Mouse (Mus musculus) hindbrain, embryonic 12.5 days (tissue): ENCODE measurements at regions not wholly inside any gene's neighbourhood (a gene's known extent, or its start where the extent isn't known, plus 50 kb on each side); places are given as distances from the start of the nearest gene placed in this dataset.

ENCODE experiments used
- ATAC-seq: fragments of 200-750 bp; cut with Nextera tagmentation; 2 replicates; pipeline ENCODE4 v1.8.0; 2017; ENCODE audit warnings: moderate TSS enrichment; ENCODE audit not compliant: low FRiP score
- H3K27ac ChIP-seq: fragments of 300-500 bp; sonication (generic); 2 replicates; pipeline ENCODE4 v1.5.1; 2016; ENCODE audit warnings: mild to moderate bottlenecking
- H3K27me3 ChIP-seq: fragments of 300-500 bp; sonication (generic); 2 replicates; pipeline ENCODE4 v1.6.1; 2016; ENCODE audit warnings: mild to moderate bottlenecking
- H3K36me3 ChIP-seq: fragments of 300-500 bp; sonication (generic); 2 replicates; pipeline ENCODE4 v1.6.1; 2016; ENCODE audit warnings: mild to moderate bottlenecking
- H3K4me1 ChIP-seq: fragments of 300-500 bp; sonication (generic); 2 replicates; pipeline ENCODE4 v1.6.1; 2016
- H3K4me2 ChIP-seq: fragments of 300-500 bp; sonication (generic); replicated peaks from 2 replicates; pipeline ENCODE4 v1.6.1; 2016; ENCODE audit warnings: mild to moderate bottlenecking
- H3K4me3 ChIP-seq: fragments of 300-500 bp; sonication (generic); 2 replicates; pipeline ENCODE4 v1.5.1; 2016; ENCODE audit warnings: mild to moderate bottlenecking
- H3K9ac ChIP-seq: fragments of 300-500 bp; sonication (generic); 2 replicates; pipeline ENCODE4 v1.6.1; 2016; ENCODE audit warnings: mild to moderate bottlenecking, moderate library complexity
- H3K9me3 ChIP-seq: fragments of 300-500 bp; sonication (generic); replicated peaks from 2 replicates; pipeline ENCODE4 v1.6.1; 2016; ENCODE audit warnings: mild to moderate bottlenecking
- WGBS: fragments of 180-500 bp; shearing (Covaris S2); methylation state at CpG from one replicate; pipeline ENCODE4 v1.1.7; 2016; 5-methylcytosine and 5-hydroxymethylcytosine counted together

DNA sequence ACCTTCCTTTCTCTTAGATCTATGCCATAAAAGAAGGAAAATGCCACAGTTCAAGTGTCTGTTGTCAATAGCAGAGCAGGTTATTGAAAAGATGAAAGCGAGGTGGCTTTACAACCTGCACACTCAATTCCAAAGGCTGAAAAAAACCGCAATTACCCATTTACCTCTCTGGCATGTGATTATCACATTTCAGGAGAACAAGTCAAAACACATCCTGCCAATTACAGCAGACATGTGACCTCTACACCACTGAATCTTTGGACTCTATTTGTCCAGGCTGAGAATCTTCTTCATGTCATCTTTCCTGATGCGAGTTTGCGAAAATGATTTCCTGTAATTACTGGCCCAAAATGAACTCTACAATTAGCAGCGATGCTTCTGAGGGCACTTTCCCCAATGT is 338.8 kb downstream of the Eipr1 start:
- H3K4me3 ChIP-seq, result no peak overlapping the region
- H3K9me3 ChIP-seq, result no peaks in the 10 kb centered on the region
- WGBS, result 85% methylated on average over 5 of the region's 5 CpGs
- no peaks in the 10 kb centered on the region for H3K27me3 ChIP-seq
- H3K4me2 ChIP-seq, result no peak overlapping the region
- H3K9ac ChIP-seq, result no peak overlapping the region
- H3K4me1 ChIP-seq, result peaks cover 8% of the 10 kb centered on the region
- no peak for ATAC-seq
- H3K36me3 ChIP-seq, result no peaks in the 10 kb centered on the region
- H3K27ac ChIP-seq, result no peak overlapping the region

DNA sequence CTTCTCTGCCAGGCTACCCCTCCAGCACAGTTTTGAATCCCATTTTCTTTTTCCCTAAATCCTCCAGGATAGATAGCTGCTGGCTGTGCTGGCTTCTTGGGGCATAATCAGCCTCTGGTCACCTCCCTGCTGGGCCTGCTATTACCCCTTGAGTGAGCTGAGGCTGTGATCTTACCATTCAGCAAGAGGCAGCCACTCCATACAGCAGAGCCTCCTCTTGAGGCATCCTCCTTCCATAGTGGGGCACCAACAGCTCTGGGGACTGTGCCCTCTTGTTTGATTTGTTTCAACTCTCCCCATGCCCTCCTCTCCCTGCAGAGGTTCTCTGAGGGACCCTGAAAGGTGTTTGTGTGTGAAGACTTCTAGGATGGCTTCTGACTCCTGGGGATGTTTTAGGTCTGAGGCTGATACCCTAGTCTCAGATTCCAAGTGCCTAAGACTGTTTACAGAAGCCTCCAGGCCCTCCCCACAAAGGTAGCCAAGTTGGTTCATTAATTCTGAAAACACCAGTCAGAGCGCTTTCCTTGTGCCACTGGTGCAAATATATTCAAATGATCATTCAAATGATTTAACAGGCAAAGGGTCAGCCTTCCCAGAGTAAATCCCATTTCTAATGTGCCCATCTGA is 343.9 kb downstream of the Eipr1 start:
- no peak overlapping the region for H3K9ac ChIP-seq
- H3K36me3 ChIP-seq, result no peaks in the 10 kb centered on the region
- no peaks in the 10 kb centered on the region for H3K9me3 ChIP-seq
- H3K4me3 ChIP-seq, result no peak overlapping the region
- no peaks in the 10 kb centered on the region for H3K27me3 ChIP-seq
- WGBS, result 8% methylated on average over 1 of the region's 1 CpGs
- peak; percentile 28 for ATAC-seq
- H3K4me1 ChIP-seq, result peaks cover 30% of the 10 kb centered on the region
- peak overlapping the region; percentile 37; the same call in 1 of the 2 replicates for H3K4me2 ChIP-seq
- H3K27ac ChIP-seq, result peak overlapping the region; percentile 86

DNA sequence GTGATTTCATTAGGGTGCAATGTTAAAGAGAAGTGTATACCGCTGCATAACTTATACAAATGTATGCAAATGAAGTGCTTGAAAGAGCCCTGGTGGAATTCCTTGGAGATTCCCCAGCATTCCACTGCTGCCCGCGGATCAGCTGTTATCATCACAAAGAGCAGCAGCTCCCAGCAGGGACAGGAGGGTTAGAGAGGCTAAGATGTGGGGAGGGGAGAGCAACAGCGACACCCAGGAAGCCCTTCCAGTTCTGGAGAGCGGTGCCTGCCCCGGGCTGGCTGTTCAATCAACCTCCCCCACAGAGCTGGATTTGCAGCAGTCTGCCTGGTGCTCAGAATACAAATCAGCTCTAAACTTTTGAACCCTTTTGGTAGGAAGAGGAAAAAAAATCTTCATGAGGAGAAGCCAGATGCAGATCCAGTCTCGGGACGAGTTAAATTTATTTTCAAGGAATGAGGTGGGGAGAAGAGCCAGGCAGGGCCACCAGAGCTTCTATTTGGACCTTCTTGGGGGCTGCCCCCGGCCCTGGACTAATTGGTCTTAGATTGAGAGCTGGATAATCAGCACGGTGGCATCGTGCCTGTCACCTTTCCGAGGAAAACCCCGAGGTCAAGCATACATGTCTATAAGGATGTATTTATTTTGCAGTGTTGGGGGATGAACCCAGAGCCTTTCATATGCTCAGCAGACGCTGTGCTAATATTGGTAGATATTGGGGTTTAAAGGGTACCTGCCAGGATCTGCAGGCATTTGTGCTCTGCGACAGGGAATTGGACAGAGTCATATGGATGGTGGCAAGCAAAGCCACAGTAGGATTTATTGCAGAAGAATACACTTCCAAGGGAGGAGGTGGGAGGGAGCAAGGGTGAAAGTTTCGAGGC is 344.7 kb downstream of the Eipr1 start:
- peak overlapping the region; percentile 37 for H3K4me2 ChIP-seq
- ATAC-seq, result peak; percentile 96
- H3K9me3 ChIP-seq, result no peaks in the 10 kb centered on the region
- no peak overlapping the region for H3K4me3 ChIP-seq
- H3K36me3 ChIP-seq, result no peaks in the 10 kb centered on the region
- no peak overlapping the region for H3K9ac ChIP-seq
- 4% methylated on average over 16 of the region's 16 CpGs for WGBS
- H3K27ac ChIP-seq, result peak overlapping the region; percentile 86
- H3K27me3 ChIP-seq, result no peaks in the 10 kb centered on the region
- peaks cover 30% of the 10 kb centered on the region for H3K4me1 ChIP-seq

DNA sequence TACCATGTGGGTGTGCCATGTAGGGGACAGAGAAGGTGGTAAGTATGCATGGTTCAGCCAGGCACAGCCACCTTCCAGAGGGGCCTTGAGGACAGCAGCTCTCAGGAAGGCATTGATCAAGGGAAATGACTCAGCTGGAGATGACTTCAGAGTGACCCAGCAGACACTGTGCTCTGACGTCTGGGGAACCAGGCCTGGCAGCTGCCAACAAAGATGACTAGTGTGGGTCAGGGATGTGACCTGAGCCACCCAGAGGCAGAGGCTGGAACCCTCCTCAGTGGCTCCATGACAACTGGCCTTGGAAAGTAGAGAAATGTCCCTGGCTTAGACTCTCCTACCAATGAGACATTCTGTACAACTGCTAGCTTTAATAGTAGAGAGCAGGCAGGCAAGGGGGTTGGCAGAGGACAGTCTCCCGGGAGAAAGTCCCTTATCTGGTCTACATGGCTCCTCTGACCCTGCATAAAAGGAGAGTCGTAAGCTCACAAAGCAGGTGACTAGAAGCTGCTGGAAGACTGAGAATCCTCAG is 348.5 kb downstream of the Eipr1 start:
- H3K36me3 ChIP-seq, result no peaks in the 10 kb centered on the region
- 55% methylated on average over 3 of the region's 3 CpGs for WGBS
- H3K4me1 ChIP-seq, result peaks cover 25% of the 10 kb centered on the region

DNA sequence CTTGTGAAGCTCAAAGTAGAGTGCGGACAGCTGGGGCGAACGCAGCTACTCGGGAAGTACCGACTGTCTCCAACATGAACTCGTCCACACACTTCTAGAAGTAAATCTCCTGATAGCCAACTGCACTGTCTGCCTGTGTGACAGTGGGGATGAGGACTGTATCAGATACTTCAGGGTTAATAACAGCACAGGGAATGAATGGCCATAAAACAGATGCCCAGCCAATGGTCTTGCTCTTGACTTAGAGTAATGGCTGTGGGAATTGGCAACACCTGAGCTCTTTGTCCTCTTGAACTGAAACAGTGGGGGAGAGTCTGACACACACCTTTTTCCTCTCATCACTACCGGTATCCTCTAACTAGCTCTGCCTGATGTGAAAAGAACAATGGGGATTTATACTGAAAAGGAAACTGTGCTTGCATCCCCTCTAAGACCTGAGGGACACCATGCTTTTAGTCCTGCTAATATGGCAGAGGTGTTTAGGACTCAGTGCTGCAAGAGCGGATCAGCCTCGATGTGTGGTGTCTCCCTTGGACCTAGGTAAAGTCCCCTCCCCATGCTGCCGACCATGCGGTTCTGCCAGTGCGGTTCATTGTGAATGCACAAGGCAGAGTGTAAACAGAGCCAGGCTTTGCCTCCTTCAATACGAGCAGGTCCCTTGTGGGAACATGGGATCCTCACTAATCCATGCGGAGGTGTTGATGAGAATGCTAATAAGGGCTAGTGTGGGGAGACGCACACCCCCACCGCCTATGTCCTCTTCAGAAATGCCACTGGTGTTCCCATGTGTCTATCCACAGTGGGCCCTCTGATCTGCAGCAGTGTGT is 355.5 kb downstream of the Eipr1 start:
- H3K36me3 ChIP-seq, result no peaks in the 10 kb centered on the region
- peak overlapping the region; percentile 69 for H3K27ac ChIP-seq
- H3K9ac ChIP-seq, result no peak overlapping the region
- H3K4me2 ChIP-seq, result no peak overlapping the region
- no peak overlapping the region for H3K4me3 ChIP-seq
- WGBS, result 54% methylated on average over 16 of the region's 16 CpGs
- peak; percentile 75 for ATAC-seq
- H3K27me3 ChIP-seq, result no peaks in the 10 kb centered on the region
- no peaks in the 10 kb centered on the region for H3K9me3 ChIP-seq
- H3K4me1 ChIP-seq, result peaks cover 22% of the 10 kb centered on the region

More for the DNA sequence above, 348.5 kb downstream of the Eipr1 start:
- H3K9me3 ChIP-seq, result no peaks in the 10 kb centered on the region
- no peak overlapping the region for H3K9ac ChIP-seq
- no peaks in the 10 kb centered on the region for H3K27me3 ChIP-seq
- H3K27ac ChIP-seq, result no peak overlapping the region
- no peak overlapping the region for H3K4me2 ChIP-seq
- H3K4me3 ChIP-seq, result no peak overlapping the region
- ATAC-seq, result no peak

DNA sequence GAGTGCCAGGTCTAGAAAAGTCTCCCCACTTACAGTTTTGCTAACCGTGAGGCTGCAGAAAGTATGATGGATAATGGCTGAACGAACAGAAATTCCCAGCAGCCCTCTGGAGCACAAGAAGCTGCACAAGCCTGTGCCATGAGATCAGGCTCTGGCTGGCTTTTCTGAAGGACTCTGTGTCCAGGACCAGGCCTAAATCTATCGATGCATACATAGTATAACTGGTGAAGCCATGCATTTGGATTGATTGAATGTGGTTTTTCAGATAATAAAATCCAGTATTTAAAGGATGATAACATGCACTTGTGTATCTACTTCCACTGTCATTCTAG is 356.1 kb downstream of the Eipr1 start:
- no peaks in the 10 kb centered on the region for H3K27me3 ChIP-seq
- no peaks in the 10 kb centered on the region for H3K9me3 ChIP-seq
- no peak overlapping the region for H3K4me3 ChIP-seq
- no peaks in the 10 kb centered on the region for H3K36me3 ChIP-seq
- no peak overlapping the region for H3K9ac ChIP-seq
- ATAC-seq, result peak; percentile 70
- 67% methylated on average over 3 of the region's 3 CpGs for WGBS
- H3K27ac ChIP-seq, result peak overlapping the region; percentile 69
- peaks cover 22% of the 10 kb centered on the region for H3K4me1 ChIP-seq
- H3K4me2 ChIP-seq, result no peak overlapping the region

DNA sequence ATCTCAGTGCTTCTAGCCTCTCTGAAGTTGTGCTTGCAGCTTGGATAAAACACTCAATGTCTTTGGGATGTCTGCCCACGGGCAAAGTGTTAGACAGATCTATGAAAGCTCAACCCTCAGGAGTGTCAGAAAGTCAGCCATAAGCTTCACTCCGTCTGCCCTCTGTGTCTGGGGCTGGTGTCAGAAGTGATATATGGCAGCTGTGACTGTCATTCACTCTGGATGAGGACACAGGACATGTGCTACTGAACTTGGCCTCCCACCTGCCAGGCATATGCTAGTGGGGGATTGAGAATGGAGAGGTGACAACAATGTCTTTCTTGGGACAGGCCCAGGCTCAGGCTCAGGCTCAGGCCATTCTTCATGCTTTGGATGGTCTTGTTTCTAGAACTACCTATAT is 366.7 kb downstream of the Eipr1 start:
- no peaks in the 10 kb centered on the region for H3K27me3 ChIP-seq
- no peaks in the 10 kb centered on the region for H3K36me3 ChIP-seq
- H3K27ac ChIP-seq, result no peak overlapping the region
- no peaks in the 10 kb centered on the region for H3K9me3 ChIP-seq
- peaks cover 10% of the 10 kb centered on the region for H3K4me1 ChIP-seq
- H3K4me3 ChIP-seq, result no peak overlapping the region
- no peak overlapping the region for H3K4me2 ChIP-seq
- no peak overlapping the region for H3K9ac ChIP-seq
- 82% methylated on average over 2 of the region's 2 CpGs for WGBS
- ATAC-seq, result no peak

DNA sequence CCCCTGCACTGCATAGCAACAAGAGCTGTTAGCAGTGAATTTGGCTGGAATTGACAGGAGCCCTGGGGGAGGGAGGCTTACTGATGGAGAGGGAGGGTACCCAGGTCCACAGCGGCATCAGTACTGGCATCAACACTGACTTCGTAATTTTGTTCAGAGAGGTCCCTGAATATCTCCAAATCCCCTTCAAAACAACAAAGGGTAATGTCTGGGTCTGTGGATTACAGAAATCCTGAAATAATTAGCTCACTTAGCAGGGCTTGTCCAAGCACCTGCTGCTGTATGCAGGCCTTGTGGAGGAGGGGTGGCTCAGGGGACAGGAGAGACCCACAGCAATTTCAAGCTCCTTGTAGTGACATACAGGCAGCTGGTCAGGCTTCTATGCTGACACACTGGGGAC is 369.6 kb downstream of the Eipr1 start:
- no peak overlapping the region; the same call in 1 of the 2 replicates for H3K27ac ChIP-seq
- ATAC-seq, result peak; percentile 41; the same call in 1 of the 2 replicates
- 64% methylated on average over 2 of the region's 2 CpGs for WGBS

DNA sequence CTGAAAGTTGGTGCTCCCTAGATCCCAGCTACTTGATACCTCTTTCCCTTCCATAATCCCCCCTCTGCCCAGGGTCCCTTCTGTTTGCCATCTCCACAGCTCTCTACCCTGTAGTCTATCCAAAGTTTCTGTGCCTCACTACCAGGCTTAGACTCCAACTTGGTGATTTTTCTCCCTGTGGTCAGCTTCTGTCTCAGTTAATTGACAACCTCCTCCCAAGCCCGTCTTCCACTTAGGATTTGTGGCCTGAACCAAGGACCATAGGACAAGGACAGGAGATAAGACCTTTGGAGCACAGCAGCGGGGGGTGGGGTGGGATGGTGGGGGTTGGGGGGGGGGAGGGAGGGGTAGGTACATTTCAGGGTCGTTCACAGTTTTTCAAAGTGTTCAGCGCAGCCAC is 371.3 kb downstream of the Eipr1 start:
- Histone ChIP-seq H3K27ac (no peak overlapping the region), H3K36me3 (no peaks in the 10 kb centered on the region), H3K4me1 (peaks cover 10% of the 10 kb centered on the region), H3K9ac (no peak overlapping the region), H3K9me3 (no peaks in the 10 kb centered on the region), H3K4me2 (no peak overlapping the region), H3K4me3 (no peak overlapping the region), H3K27me3 (no peaks in the 10 kb centered on the region)
- ATAC-seq, result no peak
- 87% methylated on average over 4 of the region's 4 CpGs for WGBS

More for the DNA sequence above, 369.6 kb downstream of the Eipr1 start:
- Histone ChIP-seq H3K27me3 (no peaks in the 10 kb centered on the region), H3K9me3 (no peaks in the 10 kb centered on the region), H3K9ac (no peak overlapping the region), H3K4me2 (no peak overlapping the region), H3K36me3 (no peaks in the 10 kb centered on the region), H3K4me1 (peaks cover 10% of the 10 kb centered on the region), H3K4me3 (no peak overlapping the region)

DNA sequence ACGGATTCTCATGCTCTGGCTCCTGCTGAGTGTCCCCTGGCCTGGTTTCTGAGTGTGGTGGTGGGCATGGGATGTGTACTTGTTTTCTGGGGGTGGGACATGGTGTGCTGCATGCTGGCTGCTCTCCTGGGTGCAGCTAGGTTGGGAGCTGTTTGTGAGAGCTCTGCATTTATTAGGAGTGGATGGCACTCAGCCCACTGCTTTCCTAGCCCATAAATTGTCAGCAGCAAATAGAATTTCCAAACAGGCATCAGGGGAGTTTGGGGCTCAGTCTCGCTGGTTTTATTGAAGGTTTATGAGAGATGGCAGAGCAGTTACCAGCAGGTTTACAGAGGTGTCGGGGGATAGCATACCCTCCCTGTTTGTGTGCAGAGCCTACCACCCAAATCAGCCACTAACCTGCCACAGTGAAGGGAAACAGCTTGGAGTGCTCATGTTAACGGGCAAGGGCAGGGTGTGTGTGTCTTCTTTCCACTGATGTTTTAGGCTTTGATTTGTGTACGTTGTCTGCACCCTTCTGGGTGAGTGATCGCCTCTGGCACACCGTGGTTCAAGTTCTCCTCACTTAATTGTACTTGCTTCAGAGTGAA is 372.6 kb downstream of the Eipr1 start:
- Histone ChIP-seq H3K36me3 (no peaks in the 10 kb centered on the region), H3K4me3 (no peak overlapping the region), H3K27me3 (no peaks in the 10 kb centered on the region), H3K27ac (no peak overlapping the region; the same call in 1 of the 2 replicates), H3K4me2 (no peak overlapping the region), H3K4me1 (peaks cover 10% of the 10 kb centered on the region), H3K9me3 (no peaks in the 10 kb centered on the region), H3K9ac (no peak overlapping the region)
- WGBS, result 72% methylated on average over 7 of the region's 7 CpGs
- no peak for ATAC-seq

DNA sequence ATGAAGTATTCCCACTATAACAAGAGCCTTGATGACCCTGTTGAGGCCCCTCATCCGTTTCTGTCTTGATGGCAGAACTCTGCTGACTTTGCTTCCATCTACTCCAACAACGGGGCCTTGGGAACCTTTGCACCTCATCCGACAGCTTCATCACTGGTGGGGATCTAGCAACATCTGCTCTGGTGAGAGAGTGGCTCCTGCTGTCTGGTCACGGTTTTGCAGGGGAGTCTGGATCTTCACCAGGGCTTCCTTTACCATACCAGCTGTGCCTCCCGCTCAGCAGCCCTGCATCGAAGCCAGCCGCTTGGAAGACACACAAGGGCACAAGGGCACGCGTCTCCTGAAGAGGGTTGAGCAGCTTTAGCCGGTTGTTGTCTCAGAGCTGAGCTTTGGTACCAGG is 377.2 kb downstream of the Eipr1 start:
- H3K4me1 ChIP-seq, result no peaks in the 10 kb centered on the region; the same call in 1 of the 2 replicates
- no peaks in the 10 kb centered on the region for H3K27me3 ChIP-seq
- no peak for ATAC-seq
- H3K27ac ChIP-seq, result no peak overlapping the region
- no peaks in the 10 kb centered on the region for H3K36me3 ChIP-seq
- no peak overlapping the region for H3K9ac ChIP-seq
- 54% methylated on average over 10 of the region's 10 CpGs for WGBS
- H3K4me3 ChIP-seq, result no peak overlapping the region
- no peaks in the 10 kb centered on the region for H3K9me3 ChIP-seq
- H3K4me2 ChIP-seq, result no peak overlapping the region

DNA sequence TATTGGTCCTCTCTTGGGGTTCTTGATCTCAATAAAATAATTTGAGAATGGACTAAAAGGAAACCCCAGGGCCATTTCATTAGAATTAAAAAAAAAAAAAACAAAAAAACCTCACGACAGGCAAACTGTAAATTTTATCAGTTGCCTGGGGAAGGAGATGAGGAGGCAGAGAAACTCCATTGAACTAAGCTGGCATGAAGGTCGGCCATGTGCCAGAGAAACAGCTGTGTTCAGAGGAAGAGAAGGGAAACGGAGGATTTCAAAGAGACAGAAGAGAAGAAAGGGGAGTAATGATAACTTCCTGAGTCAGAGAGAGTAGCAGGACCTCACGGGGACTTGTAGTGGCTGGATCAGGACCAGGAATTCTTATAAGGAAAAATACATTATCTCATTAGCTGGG is 377.7 kb downstream of the Eipr1 start:
- Histone ChIP-seq H3K4me1 (no peaks in the 10 kb centered on the region), H3K9ac (no peak overlapping the region), H3K4me3 (no peak overlapping the region), H3K4me2 (no peak overlapping the region), H3K27ac (no peak overlapping the region), H3K36me3 (no peaks in the 10 kb centered on the region), H3K9me3 (no peaks in the 10 kb centered on the region), H3K27me3 (no peaks in the 10 kb centered on the region)
- WGBS, result 72% methylated on average over 4 of the region's 4 CpGs
- no peak for ATAC-seq
